Mouse (Mus musculus): ENCODE results near the gene Smarcc2. TPM values are rescaled to one million over a fixed set of nuclear protein-coding genes. Genes with fewer than 3 reads are reported as not detected.
"Not testable (repeated sequence)": the region's sequence is repeated elsewhere in the genome, so short reads cannot be mapped to it uniquely, and the experiment has no call there.

Gene Smarcc2
- polyA plus RNA-seq, 1 experiment = 74.4 TPM

DNA sequence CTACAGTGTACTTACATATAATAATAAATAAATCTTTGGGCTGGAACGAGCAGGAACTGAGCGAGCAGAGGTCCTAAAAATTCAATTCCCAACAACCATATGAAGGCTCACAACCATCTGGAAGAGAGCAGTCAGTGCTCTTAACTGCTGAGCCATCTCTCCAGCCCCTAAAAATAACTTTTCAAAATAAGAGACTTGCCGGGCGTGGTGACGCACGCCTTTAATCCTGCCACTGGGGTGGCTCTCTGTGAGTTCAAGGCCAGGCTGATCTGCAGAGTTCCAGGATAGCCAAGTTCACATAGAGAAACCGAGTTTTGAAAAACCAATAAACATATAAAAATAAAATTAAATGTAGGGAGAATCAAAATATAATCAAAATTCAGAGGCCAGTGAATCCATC lies 27.3 kb downstream of the Smarcc2 start:
- 85% methylated on average over 7 of the region's 7 CpGs for WGBS
- Histone ChIP-seq H3K27ac (ENCODE audit: control insufficient read depth, insufficient read depth, low read depth, low read length, poor library complexity) (no peak overlapping the region), H3K4me3 (replicated peaks; ENCODE audit: control insufficient read depth, low read depth, low read length) (no peak overlapping the region), H3K4me1 (ENCODE audit: control insufficient read depth, insufficient read depth, low read length) (peaks cover 1% of the 10 kb centered on the region; the same call in 1 of the 2 replicates)
- TF ChIP-seq POLR2A (IDR thresholded peaks at IDR 0.05; ENCODE audit: borderline replicate concordance, control insufficient read depth, low read depth, low read length) (no peak), CTCF (IDR thresholded peaks at IDR 0.05; ENCODE audit: control insufficient read depth, insufficient read depth, low read length) (no peak)

DNA sequence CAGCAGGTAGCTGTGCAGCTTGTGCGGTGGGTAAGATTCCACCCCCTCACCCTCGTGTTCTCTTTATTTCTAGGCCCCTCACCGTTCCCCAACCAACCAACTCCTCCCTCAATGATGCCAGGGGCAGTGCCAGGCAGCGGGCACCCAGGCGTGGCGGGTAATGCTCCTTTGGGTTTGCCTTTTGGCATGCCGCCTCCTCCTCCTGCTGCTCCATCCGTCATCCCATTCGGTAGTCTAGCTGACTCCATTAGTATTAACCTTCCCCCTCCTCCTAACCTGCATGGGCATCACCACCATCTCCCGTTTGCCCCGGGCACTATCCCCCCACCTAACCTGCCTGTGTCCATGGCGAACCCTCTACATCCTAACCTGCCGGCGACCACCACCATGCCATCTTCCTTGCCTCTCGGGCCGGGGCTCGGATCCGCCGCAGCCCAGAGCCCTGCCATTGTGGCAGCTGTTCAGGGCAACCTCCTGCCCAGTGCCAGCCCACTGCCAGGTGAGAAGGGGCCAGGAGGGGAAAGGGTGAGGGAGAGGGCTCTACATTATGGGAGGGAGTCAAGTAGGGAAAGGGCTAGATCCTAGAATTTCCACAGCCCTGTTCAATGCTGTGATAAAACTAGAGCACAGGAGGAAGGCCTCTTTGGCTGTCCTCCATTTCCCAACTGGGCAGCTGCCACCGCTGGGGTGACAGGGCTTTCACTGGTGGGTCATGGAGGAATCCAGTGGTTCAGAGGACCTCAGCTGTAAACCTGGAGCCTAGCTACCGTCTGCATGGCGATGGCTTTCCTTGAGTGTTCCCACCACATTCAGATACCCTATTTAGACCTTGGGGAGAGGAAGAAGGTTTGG lies 29.0 kb downstream of the Smarcc2 start:
- 92% methylated on average over 22 of the region's 22 CpGs for WGBS
- TF ChIP-seq POLR2A (IDR thresholded peaks at IDR 0.05; ENCODE audit: borderline replicate concordance, control insufficient read depth, low read depth, low read length) = no peak
- TF ChIP-seq CTCF (IDR thresholded peaks at IDR 0.05; ENCODE audit: control insufficient read depth, insufficient read depth, low read length) = no peak
- Histone ChIP-seq H3K27ac (ENCODE audit: control insufficient read depth, insufficient read depth, low read depth, low read length, poor library complexity) (no peak overlapping the region), H3K4me3 (replicated peaks; ENCODE audit: control insufficient read depth, low read depth, low read length) (no peak overlapping the region), H3K4me1 (ENCODE audit: control insufficient read depth, insufficient read depth, low read length) (peaks cover 3% of the 10 kb centered on the region; the same call in 1 of the 2 replicates)

DNA sequence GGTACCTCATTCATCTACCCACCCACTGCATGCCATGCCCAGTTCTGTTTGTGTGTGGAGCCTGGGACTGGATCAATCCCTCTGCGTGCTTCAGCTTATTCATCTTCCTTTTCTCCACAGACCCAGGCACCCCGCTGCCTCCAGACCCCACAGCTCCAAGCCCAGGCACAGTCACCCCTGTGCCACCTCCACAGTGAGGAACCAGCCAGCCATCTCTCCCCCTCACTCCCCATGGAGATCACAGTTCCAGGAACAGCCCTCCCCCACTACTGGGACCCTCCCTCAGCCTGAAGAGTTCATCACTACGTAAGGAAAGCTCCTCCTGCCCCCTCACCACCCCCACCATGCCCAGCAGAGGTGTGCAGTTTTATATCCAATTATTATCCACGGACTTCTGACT lies 29.7 kb downstream of the Smarcc2 start:
- Histone ChIP-seq H3K4me1 (ENCODE audit: control insufficient read depth, insufficient read depth, low read length) (peaks cover 2% of the 10 kb centered on the region; the same call in 1 of the 2 replicates), H3K27ac (ENCODE audit: control insufficient read depth, insufficient read depth, low read depth, low read length, poor library complexity) (no peak overlapping the region), H3K4me3 (replicated peaks; ENCODE audit: control insufficient read depth, low read depth, low read length) (no peak overlapping the region)
- TF ChIP-seq CTCF (IDR thresholded peaks at IDR 0.05; ENCODE audit: control insufficient read depth, insufficient read depth, low read length) = no peak
- TF ChIP-seq POLR2A (IDR thresholded peaks at IDR 0.05; ENCODE audit: borderline replicate concordance, control insufficient read depth, low read depth, low read length) = no peak
- 91% methylated on average over 4 of the region's 4 CpGs for WGBS

DNA sequence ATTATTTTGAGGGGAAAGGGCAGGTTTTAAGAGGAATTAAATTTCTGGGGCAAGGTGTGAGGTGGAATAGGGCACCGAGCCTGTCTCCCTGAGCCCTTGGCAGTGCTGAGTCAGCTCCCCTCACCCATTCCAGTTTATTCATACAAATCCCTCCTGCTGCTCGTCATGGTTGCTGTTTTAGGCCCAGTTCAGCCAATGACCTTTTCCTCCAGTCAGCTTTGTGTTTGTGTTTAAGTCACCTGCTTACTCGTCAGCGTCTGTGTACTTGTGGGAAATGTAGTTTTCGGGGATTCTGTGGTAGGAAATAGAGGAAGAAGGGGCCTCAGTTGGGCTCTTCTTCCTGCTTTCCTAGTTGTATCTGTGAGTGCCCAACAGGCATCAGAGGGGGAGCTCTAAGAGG lies 30.3 kb downstream of the Smarcc2 start:
- no peak overlapping the region for H3K27ac ChIP-seq (ENCODE audit: control insufficient read depth, insufficient read depth, low read depth, low read length, poor library complexity)
- TF ChIP-seq CTCF (IDR thresholded peaks at IDR 0.05; ENCODE audit: control insufficient read depth, insufficient read depth, low read length) (no peak), POLR2A (IDR thresholded peaks at IDR 0.05; ENCODE audit: borderline replicate concordance, control insufficient read depth, low read depth, low read length) (no peak)
- WGBS = 46% methylated on average over 5 of the region's 5 CpGs
- no peak overlapping the region for H3K4me3 ChIP-seq (replicated peaks; ENCODE audit: control insufficient read depth, low read depth, low read length)
- peaks cover 2% of the 10 kb centered on the region; the same call in 1 of the 2 replicates for H3K4me1 ChIP-seq (ENCODE audit: control insufficient read depth, insufficient read depth, low read length)

DNA sequence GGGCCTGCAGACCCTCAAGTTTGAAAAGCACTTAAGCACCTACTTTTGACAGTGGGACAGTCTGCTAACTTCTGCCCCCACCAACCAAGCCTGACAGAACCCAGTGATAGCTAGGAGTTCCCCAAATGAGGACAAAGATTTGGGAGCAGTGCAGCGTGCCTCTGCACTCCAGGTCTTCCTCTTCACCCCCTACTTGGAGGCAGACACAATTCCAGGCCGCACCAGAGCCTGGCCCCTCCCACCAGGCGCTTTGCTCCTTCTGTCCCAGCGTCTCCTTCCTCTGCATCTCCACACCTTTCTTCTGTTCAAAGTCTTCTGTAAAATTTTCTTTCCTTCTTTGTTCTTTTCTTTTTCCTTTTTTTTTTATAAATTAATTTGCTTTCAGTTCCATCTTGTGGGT lies 30.7 kb downstream of the Smarcc2 start:
- 90% methylated on average over 4 of the region's 4 CpGs for WGBS
- no peak overlapping the region for H3K4me3 ChIP-seq (replicated peaks; ENCODE audit: control insufficient read depth, low read depth, low read length)
- no peak for TF ChIP-seq POLR2A (IDR thresholded peaks at IDR 0.05; ENCODE audit: borderline replicate concordance, control insufficient read depth, low read depth, low read length)
- H3K4me1 ChIP-seq (ENCODE audit: control insufficient read depth, insufficient read depth, low read length) = peaks cover 2% of the 10 kb centered on the region; the same call in 1 of the 2 replicates
- H3K27ac ChIP-seq (ENCODE audit: control insufficient read depth, insufficient read depth, low read depth, low read length, poor library complexity) = no peak overlapping the region

DNA sequence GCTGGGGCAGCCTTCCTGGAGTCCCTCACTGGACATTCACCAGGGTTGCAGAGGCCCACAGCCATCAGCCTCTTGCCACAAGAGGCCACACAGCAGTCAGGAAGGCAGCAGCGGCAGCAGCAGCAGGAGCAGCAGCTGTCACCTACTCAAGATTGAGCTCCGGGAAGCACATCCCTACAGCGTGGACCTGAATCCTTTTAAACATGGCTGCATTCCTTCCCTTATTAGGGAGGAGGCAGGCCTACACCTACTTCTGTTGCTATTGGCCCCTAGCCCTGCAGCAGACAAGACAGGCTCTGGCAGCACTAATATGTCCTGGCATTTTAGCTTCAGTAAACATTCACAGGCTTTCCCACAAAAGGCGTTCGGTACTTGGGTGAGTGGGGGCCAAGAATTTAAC lies 31.2 kb downstream of the Smarcc2 start:
- Histone ChIP-seq H3K4me1 (ENCODE audit: control insufficient read depth, insufficient read depth, low read length) (peaks cover 2% of the 10 kb centered on the region; the same call in 1 of the 2 replicates), H3K4me3 (replicated peaks; ENCODE audit: control insufficient read depth, low read depth, low read length) (no peak overlapping the region), H3K27ac (ENCODE audit: control insufficient read depth, insufficient read depth, low read depth, low read length, poor library complexity) (no peak overlapping the region)
- TF ChIP-seq POLR2A (IDR thresholded peaks at IDR 0.05; ENCODE audit: borderline replicate concordance, control insufficient read depth, low read depth, low read length) = no peak
- TF ChIP-seq CTCF (IDR thresholded peaks at IDR 0.05; ENCODE audit: control insufficient read depth, insufficient read depth, low read length) = no peak
- WGBS = 87% methylated on average over 5 of the region's 5 CpGs

DNA sequence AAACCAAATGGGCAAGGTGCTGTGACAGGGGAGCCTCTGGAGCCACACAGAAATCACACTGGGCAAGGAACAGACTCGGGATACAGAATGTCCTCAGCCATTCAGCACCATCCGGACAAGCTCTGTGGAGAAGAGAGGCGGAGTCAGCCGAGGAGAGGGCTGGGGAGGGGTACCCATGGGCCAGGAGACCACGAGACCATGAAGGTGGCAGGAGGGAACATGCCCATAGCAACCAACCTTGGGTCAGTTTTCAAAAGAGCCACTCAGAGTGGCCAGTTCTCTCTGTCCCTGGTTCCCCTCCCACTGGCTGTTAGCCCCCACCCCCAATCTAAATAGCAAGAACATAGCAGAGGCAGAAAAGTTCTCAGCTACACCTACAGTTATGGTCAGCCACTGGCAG lies 31.9 kb downstream of the Smarcc2 start:
- TF ChIP-seq CTCF (IDR thresholded peaks at IDR 0.05; ENCODE audit: control insufficient read depth, insufficient read depth, low read length) (no peak), POLR2A (IDR thresholded peaks at IDR 0.05; ENCODE audit: borderline replicate concordance, control insufficient read depth, low read depth, low read length) (no peak)
- WGBS = 71% methylated on average over 5 of the region's 5 CpGs
- Histone ChIP-seq H3K4me3 (replicated peaks; ENCODE audit: control insufficient read depth, low read depth, low read length) (no peak overlapping the region), H3K27ac (ENCODE audit: control insufficient read depth, insufficient read depth, low read depth, low read length, poor library complexity) (no peak overlapping the region), H3K4me1 (ENCODE audit: control insufficient read depth, insufficient read depth, low read length) (peaks cover 2% of the 10 kb centered on the region; the same call in 1 of the 2 replicates)

DNA sequence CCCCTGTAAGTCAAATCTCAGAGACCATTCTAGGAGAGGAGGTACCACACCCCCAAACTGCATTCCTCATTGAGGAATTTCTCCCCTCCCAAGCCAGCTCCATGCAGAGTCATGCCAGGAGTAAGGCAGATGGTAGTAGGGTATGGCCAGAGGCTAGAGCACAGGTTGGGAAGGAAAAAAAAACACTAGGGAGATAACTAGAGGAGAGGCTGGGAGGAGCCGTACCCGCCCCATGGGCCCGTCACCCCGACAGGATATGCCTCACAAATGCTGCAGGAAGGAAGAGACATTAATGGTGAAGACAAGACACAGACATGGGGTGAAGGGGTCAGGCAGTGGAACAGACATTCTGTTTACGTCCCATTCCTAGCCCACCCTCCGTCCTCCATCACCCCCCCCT lies 32.4 kb downstream of the Smarcc2 start:
- Histone ChIP-seq H3K4me3 (replicated peaks; ENCODE audit: control insufficient read depth, low read depth, low read length) (peak overlapping the region; percentile 87), H3K4me1 (ENCODE audit: control insufficient read depth, insufficient read depth, low read length) (peaks cover 2% of the 10 kb centered on the region; the same call in 1 of the 2 replicates), H3K27ac (ENCODE audit: control insufficient read depth, insufficient read depth, low read depth, low read length, poor library complexity) (0 out of 2 replicates have a peak overlapping the region, but pooled peaks have one; percentile 12)
- 54% methylated on average over 6 of the region's 6 CpGs for WGBS
- TF ChIP-seq POLR2A (IDR thresholded peaks at IDR 0.05; ENCODE audit: borderline replicate concordance, control insufficient read depth, low read depth, low read length) (no peak), CTCF (IDR thresholded peaks at IDR 0.05; ENCODE audit: control insufficient read depth, insufficient read depth, low read length) (no peak)

DNA sequence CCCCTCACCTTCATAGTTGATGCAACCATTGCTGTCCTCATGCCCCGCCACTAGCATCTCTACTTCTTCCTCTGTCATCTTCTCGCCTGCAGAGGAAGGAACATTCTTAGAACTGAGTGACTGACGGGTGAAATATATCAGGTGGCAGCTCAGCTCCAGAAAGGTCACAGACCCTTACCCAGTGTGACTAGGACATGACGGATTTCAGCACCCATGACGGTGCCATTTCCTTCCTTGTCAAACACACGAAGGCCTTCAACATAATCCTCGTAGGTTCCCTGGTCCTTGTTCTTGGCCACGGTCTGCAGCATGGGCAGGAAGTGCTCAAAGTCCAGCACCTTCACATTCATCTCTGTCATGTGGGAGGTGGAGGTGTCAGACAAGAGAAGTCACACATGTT lies 33.0 kb downstream of the Smarcc2 start:
- H3K4me1 ChIP-seq (ENCODE audit: control insufficient read depth, insufficient read depth, low read length) = not testable (repeated sequence)
- Histone ChIP-seq H3K4me3 (replicated peaks; ENCODE audit: control insufficient read depth, low read depth, low read length) (peak overlapping the region; percentile 87), H3K27ac (ENCODE audit: control insufficient read depth, insufficient read depth, low read depth, low read length, poor library complexity) (peak overlapping the region; percentile 12; the same call in 1 of the 2 replicates)
- 22% methylated on average over 8 of the region's 8 CpGs for WGBS

Measured in bone marrow, adult 2 months (tissue).